Mouse (Mus musculus) gastrocnemius, postnatal 10 days (tissue): Measurements from ENCODE around the gene Psg22. TPM values are rescaled to one million over a fixed set of nuclear protein-coding genes. Genes with fewer than 3 reads are reported as not detected.
"Not testable (repeated sequence)": the region's sequence is repeated elsewhere in the genome, so short reads cannot be mapped to it uniquely, and the experiment has no call there.

Source experiments
- DNase-seq: peaks from one replicate; pipeline ENCODE4 v3.0.0; 2021; ENCODE audit warnings: mixed read lengths
- long read RNA-seq, 2 experiments: library from polyadenylated mRNA; stranded (forward); transcript quantifications; one replicate each; pipeline ENCODE4 v2.0.0; 2021
- total RNA-seq, 2 experiments: library from RNA; stranded (reverse); gene quantifications; 2 replicates each; pipeline ENCODE4 v1.2.3; 2021

Psg22 gene
- total RNA-seq = not detected
- long read RNA-seq, experiment 1 = 0 reads
- long read RNA-seq, experiment 2 = 0 reads

DNA sequence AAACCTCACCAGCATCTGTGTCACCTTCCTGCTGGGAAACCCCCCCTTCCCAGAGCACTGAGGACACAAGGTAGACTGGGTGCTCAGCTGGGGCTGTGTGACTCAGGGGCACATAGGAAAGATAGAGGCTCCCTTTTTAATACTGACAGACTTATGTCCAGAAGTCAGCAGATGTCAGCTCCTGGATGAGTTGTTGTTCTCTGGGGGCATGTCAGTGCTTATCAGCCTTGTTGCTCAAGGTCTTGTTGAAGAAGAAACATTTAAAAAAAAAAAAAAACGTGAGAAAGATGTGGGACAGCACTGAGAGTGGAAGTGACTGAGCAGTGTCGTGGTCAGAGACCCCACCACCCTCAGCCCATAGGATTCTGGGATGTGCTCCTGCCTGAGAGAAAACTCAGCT is at the start of gene Psg22:
Gene Psg22 (plus strand): TSS at position 301 of the 400 bp plus-strand sequence.
- no peak for DNase-seq

DNA sequence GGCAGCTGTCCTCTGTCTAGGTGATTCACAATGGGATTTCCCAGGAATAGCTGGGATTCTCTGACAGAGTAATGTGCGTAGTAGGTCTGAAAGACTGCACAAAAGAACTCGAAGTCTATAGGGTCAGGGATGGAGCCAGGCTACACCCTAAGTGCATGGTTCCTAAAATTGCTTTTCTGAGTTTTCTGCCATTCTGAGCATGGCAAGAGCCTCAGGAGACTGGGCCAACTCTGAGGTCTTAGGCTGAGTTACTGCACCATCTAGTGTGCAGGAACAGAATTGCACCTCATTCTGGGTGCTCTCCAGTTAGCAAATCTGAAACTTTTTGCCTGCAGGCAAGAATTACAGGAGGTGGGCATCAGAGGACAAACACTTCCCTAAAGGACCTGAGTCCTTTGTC is 38.1 kb upstream of the Psg22 start:
- DNase-seq = no peak

DNA sequence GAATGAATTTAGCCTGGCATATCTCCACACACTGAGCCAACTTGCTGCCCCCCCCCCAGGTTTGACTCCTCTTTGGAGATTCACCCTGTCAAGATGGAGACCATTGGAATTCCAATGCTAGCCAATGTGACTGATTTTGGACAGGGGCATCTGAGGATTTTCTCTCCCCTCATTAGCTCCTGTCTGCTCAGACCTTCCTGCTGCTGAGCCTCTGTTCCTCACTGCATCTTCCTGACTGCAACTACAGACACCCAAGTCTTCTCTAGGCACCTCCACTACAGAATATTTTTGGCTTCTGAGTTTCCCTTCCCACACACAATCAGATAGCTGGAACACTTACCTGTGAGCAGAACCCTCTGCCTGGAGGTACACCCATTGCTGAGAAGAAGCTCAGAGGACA is 32.3 kb upstream of the Psg22 start:
- DNase-seq = no peak

DNA sequence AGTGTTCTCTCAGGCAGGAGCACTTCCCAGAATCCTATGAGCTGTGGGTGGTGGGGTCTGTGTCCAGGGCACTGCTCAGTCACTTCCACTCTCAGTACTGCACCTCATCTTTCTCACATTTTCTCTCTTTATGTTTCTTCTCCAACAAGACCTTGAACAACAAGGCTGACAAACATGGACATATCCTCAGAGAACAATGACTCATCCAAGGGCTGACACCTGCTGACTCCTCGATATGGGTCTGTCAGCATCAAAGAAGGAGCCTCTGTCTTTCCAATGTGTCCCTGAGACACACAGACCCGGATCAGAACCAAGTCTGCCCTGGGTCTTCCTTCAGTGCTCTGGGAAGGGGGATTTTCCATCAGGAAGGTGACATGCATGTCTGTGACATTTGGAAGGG is 31.8 kb upstream of the Psg22 start, which contains the start of gene Psg20:
Gene Psg20 (minus strand): TSS at position 101 of the 400 bp plus-strand sequence.
- no peak for DNase-seq

DNA sequence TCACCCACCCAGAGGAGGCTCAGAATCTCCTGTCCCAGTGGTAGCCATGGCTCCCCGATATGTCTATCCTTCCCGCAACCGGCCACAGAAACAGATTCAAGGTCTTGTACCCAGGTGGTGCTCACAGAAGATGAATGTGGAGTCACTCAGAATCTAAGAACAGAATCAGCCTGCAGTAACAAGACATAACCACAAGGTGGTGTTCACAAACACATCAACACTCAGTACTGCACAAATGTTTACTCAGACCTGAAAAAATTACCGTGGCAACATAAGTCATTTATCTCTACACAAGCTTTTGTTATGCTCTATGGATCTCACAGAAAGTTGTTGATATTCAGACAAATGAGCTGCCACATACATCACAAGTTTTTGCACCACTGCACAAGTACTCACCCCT is 7.6 kb upstream of the Psg22 start:
- not testable (repeated sequence) for DNase-seq

DNA sequence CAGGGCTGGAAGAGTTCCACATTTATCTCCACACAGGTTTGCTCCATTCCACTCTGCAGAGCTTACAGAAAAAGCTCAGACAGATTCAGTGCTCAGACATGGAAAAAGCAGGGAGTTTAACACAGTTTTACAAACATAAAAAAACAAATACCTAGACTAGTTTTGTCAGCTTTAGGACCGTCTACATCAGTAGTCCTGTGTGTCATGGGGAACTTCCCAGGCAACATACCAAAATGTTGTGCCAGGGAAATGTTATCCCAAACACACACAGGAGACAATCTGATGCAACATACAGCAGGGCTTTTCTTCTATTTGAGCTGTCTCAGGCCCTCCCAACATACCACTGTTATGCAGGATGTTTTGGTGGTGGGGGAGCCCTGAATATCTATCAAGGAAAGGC is 7.0 kb upstream of the Psg22 start:
- no peak for DNase-seq

DNA sequence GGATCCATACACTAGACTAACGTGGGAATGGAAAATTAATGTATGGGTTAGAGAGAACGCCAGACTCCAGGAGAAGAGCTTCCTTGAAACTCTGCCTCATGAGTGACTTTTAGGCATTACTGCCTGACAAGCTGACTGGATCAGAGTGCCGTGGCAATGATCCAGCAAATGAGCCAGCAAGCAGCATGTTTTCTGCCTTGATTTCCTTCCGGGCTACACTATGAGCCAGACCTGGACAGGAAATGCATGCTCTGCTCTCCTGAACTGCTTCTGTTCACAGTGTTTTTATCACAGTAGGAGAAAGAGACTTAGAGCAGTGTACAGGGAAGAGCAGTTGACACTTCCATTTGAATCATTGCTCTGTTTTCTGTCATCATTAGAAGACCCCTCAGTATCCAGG is 2.3 kb upstream of the Psg22 start:
- no peak for DNase-seq

DNA sequence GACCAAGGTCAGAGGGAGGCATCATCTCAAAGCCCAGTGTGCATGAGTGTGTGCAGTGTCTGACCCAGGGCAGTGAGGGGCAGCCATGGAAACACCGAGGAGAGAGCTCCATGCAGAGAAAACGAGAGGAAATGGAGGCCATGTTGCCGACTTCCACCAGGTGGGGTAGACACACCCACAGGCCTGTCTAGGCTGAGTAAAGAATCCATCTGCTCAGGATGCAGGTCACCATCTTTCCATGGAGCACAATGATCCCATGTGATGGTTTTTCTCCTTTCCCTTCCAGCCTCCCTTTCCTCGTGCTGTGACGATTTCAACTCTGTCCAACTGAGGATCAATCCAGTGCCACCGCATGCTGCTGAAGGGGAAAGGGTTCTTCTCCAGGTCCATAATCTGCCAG is 6.1 kb downstream of the Psg22 start:
- no peak for DNase-seq

DNA sequence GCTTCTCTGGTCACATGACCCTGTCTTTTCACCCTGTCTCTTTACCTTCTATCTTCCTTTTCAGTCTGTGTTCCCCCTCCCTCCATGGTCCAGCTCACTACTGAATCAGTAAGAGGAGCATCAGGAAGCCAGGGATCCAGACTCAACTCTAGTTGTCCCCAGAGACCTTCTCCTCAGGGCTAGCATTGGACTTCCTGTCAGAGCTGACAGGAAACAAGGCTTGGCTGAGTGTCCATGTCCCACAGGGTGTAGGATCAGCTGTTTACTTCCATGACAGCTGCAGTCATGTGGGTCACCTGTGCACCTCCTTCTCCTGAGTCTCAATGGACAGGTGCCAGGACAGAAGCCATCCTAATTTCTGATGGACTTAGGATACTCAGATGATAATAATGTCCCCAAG is 8.0 kb downstream of the Psg22 start:
- not testable (repeated sequence) for DNase-seq

DNA sequence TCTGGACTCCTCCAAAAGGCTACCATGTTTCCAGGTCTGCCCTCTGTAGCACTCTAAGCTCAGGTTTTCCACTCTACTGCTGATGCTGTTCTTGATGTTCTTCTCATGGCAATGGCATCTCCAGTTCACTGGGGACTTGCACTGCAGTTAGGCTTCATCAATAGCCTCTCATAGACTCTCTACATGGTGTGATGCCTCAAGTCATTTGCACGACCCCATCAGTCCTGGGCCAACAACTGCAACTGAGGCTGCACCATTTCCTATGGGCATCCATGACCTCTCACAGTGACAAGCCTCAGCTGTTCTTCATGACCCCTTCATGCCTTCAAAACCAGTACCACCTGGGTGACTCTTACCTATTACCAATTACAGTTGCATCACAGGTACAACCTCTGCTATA is 10.5 kb downstream of the Psg22 start:
- DNase-seq = no peak

DNA sequence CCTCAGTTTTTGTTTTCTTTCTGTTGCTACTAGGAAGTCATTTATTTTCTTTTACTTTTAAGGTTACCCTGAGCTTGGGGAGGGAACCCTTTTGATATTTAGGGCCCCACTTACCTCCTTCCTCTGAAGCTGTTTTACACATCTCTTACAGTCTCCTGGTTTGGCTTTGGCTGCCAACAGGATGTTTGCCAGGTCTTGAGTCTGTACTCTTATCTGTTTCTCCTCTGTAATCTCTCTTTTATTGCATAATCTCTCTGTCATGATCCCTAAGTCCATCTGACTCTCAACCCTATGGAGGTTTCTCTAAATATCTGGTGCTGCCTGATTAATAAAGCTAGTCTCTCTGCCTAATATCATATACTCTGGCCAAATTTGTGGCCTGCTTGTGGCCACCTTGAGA is 15.2 kb downstream of the Psg22 start:
- DNase-seq = no peak

DNA sequence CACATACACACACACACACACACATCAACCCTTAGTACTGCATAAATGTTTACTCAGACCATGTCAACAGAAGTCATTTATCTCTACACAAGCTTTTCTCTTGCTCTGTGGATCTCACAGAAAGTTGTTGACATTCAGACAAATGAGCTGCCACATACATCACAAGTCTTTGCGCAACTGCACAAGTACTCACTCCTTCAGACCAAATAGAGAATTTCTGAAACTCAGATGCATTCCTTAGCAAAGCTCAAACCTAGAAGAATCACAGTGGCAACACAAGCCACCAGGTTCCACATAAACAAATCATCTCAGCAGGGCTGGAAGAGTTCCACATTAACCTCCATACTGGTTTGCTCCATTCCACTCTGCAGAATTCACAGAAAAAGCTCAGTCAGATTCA is 16.6 kb downstream of the Psg22 start:
- no peak for DNase-seq

DNA sequence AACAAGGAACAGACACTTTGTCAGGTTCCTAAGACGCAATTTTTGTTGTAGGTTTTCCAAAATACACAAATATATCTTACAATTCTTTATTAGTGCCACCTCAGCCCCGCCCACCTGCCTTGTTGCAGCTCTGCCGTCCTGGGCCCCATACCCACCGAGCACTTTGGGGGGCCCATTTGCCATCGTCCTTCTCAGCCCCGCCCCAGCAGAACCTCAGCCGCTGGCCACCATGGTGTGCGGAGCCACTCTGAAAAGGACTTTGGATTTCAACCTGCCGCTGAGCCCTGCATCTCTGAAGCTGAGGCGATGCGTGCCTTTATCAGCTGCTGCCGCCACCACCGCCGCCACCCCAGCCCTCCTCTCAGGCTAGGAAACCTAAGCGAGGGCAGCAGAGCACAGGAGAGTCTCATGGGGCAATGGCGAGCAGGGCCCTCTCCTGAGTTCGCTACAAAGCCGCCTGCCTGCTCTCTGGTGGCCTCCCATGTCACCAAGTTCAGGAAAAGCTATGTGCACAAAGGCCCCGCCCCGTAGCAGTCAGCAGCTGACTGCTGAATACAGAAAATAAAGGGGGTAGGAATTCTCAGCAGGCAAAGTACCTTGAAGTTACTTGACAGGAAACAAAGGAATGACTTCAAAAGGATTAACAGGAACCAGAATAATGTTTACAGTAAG is 28.4 kb downstream of the Psg22 start:
- DNase-seq = no peak

DNA sequence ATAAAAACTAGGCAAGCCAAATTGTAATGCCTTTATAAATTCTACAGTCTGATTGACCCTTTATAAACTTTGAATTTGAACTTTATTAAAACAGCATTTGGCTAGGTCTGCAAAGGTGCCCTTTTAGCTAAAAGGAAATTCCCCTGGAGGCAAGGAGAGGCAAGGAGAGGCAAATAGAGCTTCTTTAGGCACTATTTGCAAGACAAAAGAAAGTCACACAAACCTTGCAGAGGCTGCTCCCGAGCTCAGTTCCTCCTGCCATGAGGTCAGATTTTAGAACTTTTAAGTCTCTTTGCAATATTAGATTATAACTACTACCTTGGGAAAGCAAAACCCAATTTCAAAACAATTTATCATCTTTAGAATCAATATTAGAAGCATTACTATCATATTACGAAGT is 29.5 kb downstream of the Psg22 start:
- not testable (repeated sequence) for DNase-seq

DNA sequence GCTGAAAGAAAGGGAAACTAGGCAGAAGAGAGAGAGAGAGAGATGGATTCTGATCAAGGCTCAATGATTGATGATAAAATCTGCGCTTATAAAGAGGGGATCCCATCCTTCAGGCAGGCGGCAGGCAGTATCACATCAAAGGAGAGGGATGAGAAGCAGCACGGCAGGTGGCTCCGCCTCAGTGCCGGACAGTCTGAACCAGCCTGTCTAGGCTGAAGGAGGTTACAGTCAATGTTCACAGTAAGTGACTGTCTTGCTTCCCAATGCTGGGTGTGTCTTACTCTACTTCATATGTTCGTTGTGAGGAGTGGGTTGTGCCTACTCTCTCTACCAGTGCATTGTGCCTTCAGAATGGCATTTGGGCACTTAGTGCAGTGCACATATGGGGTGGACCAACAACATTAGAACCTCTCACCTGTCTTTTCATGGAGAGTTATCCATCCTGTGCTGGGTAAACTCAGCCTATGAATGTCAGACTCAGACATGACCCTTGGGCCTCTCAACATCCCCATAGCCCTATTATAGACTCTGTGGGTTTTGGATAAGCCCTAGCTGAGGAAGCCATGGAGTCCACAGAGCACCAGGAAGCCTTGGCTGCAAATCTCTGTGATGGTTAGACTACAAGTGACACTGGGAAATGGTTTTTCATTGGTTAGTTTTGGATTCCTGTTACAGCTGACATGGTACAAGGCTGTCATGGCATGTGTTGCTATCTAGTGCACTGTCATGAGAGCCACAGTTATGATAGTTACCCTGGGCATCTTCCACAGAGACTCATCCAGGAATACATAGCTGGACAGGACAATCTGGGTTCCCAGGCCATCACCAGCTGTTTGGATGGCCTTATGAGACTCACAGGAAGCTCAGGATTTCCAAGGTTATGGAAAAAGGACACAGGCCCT is 31.4 kb downstream of the Psg22 start:
- no peak for DNase-seq

DNA sequence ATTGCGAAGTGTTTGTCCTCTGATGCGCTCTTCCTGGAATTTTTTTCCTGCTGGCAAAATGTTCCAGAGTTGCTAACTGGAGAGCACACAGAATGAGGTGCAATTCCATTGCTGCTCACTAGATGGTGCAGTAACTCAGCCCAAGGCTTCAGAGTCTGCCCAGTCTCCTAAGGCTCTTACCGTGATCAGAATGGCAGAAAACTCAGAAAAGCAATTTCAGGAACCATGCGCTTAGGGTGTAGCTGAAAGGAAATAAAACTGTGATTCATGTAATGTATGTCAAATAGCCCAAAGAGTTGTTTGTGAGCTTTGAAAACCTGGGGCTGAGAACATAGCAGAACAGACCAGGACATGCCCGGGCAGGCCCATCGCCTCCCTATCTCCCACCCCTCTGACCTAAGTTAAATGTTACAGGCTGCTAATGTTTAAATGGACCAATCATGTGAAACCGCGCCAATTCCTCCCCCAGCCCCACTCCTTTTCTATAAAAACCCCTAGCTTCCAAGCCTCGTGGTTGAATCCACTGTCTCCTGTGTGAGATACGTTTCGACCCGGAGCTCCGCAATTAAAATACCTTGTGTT is 32.1 kb downstream of the Psg22 start:
- DNase-seq = peak; percentile 44

DNA sequence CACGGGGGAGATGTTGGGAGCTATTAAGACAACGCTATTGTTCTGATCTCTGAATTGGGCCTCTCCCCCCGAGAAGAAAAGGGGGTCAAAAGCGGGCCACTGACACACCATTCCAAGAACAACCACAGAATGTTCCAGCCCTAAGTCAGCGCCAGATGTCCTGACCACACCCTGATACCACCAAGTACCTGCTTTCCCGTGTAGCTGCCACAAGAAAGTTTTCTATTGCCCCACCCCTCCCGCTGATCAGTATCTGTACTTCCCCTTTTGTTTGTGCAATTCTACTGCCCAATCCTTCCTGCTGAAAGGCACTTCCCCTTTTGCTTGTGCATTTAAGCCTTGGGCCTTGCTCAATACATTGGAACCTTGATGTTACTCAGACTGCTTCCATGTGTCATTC is 42.3 kb downstream of the Psg22 start:
- not testable (repeated sequence) for DNase-seq

DNA sequence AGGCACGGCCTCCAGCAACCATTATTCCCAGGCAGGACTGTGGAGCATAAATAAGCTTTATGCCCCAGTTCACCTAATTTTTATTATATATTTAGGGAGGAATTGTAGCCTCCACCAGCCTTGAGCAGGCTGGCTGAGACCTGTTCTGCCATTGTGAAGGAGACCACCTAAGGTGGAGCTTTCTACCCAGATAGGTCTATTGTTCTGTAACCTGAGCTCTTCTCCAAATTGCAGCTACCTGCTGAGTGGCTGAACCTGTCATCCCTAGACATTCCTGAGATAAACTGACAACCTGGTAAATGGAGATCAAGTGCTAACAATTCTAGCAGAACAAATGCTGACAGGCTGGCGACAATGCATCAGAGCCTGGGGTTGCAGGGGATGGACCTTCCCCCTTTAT is 45.0 kb downstream of the Psg22 start:
- not testable (repeated sequence) for DNase-seq

Other genes starting within 250 kb of the Psg22 start
- not detected for gene Psg26, start 233.9 kb upstream of the Psg22 start, total RNA-seq
- not detected for gene Psg25, start 185.8 kb upstream of the Psg22 start, total RNA-seq
- not detected for gene Psg27, start 150.8 kb upstream of the Psg22 start, total RNA-seq
- not detected for gene Psg23, start 101.6 kb upstream of the Psg22 start, total RNA-seq
- gene Psg21, start 61.4 kb upstream of the Psg22 start, total RNA-seq = not detected
- gene Psg20, start 31.9 kb upstream of the Psg22 start, total RNA-seq = not detected
- gene Psg19, start 80.4 kb downstream of the Psg22 start, total RNA-seq = not detected
- not detected for gene Psg17, start 103.5 kb downstream of the Psg22 start, total RNA-seq
- 1 to 10 TPM; 3.1 to 3.6 TPM for gene Mill2, start 121.9 kb downstream of the Psg22 start, total RNA-seq
- gene Pglyrp1, start 153.2 kb downstream of the Psg22 start, total RNA-seq = 1 to 10 TPM in 1 of 2 experiments, under 1 TPM in 1; 0.73 to 3.7 TPM
- 1 to 10 TPM; 5.9 to 9.4 TPM for gene Ccdc61, start 192.3 kb downstream of the Psg22 start, total RNA-seq
- gene Nova2, start 207.8 kb downstream of the Psg22 start, total RNA-seq = 1 to 10 TPM; 2.9 to 4.1 TPM